Mouse (Mus musculus) heart, postnatal 0 days (tissue): ENCODE measurements around the gene Gm16867.
"Not testable (repeated sequence)": the region's sequence is repeated elsewhere in the genome, so short reads cannot be mapped to it uniquely, and the experiment has no call there.

Source experiments
- CTCF ChIP-seq: IDR thresholded peaks from 2 replicates; pipeline ENCODE4 v1.5.1; 2016; ENCODE audit warnings: antibody characterized with exemption, control low read depth, low read depth
- EP300 ChIP-seq: IDR thresholded peaks from 2 replicates; pipeline ENCODE4 v1.6.1; 2016; ENCODE audit warnings: antibody characterized with exemption, low read depth

DNA sequence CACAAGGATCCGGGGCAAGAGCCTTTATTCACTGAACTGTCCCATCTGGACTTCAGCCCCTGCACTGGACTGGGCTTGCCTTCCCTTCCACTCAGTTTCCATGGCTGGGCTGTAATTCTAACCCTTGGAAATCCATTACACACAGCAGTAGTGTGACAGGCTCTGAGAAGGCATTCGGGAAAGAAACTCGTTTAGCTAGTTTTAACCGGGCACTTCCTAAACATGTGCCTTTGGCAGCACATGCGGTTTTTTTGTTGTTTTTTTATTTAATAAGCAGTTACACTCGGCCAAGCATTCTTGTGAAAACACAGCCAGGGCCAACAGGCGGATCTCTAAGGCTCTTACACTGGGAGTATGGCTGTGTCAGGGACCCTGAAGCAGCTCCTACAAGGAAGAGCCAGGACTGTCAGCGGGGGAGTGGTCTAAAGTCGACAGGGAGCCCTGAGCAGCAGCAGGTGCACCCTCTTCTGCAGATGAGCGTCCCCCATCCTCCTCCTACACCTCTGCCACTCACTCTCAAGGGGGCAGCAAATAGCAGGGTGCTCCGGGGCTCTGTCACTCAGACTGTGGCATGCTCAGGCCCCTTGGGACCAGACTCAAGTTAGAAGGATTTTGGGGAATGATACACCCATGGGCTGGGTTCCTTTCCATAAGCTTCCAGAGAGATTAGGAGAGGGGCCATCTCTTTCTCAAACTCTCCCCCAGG is 29.1 kb downstream of the Gm16867 start:
- not testable (repeated sequence) for TF ChIP-seq CTCF, EP300
